Mouse (Mus musculus) G1E (cell line): ENCODE data around the gene Bcl2l12.

Experiments
- GATA1 ChIP-seq: IDR thresholded peaks from 2 replicates; pipeline ENCODE4 v1.6.1; 2012; ENCODE audit warnings: borderline replicate concordance, low read length, inconsistent platforms, mixed read lengths
- GATA2 ChIP-seq: IDR thresholded peaks from 2 replicates; pipeline ENCODE4 v1.6.1; 2012; ENCODE audit warnings: low read depth, low read length, inconsistent platforms, borderline replicate concordance

GRCm38 (mm10) chr7:44997940-44998428 is 528 bp downstream of the Bcl2l12 start:
- no peak for TF ChIP-seq GATA2
- TF ChIP-seq GATA1, result no peak
